Mouse (Mus musculus) hindbrain, embryonic 12.5 days (tissue): Measurements from ENCODE around the gene Smarcd1. TPM values are rescaled to one million over a fixed set of nuclear protein-coding genes. Genes with fewer than 3 reads are reported as not detected.
"Not testable (repeated sequence)": the region's sequence is repeated elsewhere in the genome, so short reads cannot be mapped to it uniquely, and the experiment has no call there.

Experiments
- ATAC-seq: fragments of 200-750 bp; cut with Nextera tagmentation; 2 replicates; pipeline ENCODE4 v1.8.0; 2017; ENCODE audit warnings: moderate TSS enrichment; ENCODE audit not compliant: low FRiP score
- H3K27ac ChIP-seq: fragments of 300-500 bp; sonication (generic); 2 replicates; pipeline ENCODE4 v1.5.1; 2016; ENCODE audit warnings: mild to moderate bottlenecking
- H3K27me3 ChIP-seq: fragments of 300-500 bp; sonication (generic); 2 replicates; pipeline ENCODE4 v1.6.1; 2016; ENCODE audit warnings: mild to moderate bottlenecking
- H3K36me3 ChIP-seq: fragments of 300-500 bp; sonication (generic); 2 replicates; pipeline ENCODE4 v1.6.1; 2016; ENCODE audit warnings: mild to moderate bottlenecking
- H3K4me1 ChIP-seq: fragments of 300-500 bp; sonication (generic); 2 replicates; pipeline ENCODE4 v1.6.1; 2016
- H3K4me2 ChIP-seq: fragments of 300-500 bp; sonication (generic); replicated peaks from 2 replicates; pipeline ENCODE4 v1.6.1; 2016; ENCODE audit warnings: mild to moderate bottlenecking
- H3K4me3 ChIP-seq: fragments of 300-500 bp; sonication (generic); 2 replicates; pipeline ENCODE4 v1.5.1; 2016; ENCODE audit warnings: mild to moderate bottlenecking
- H3K9ac ChIP-seq: fragments of 300-500 bp; sonication (generic); 2 replicates; pipeline ENCODE4 v1.6.1; 2016; ENCODE audit warnings: mild to moderate bottlenecking, moderate library complexity
- H3K9me3 ChIP-seq: fragments of 300-500 bp; sonication (generic); replicated peaks from 2 replicates; pipeline ENCODE4 v1.6.1; 2016; ENCODE audit warnings: mild to moderate bottlenecking
- WGBS: fragments of 180-500 bp; shearing (Covaris S2); methylation state at CpG from one replicate; pipeline ENCODE4 v1.1.7; 2016; 5-methylcytosine and 5-hydroxymethylcytosine counted together
- polyA plus RNA-seq: library from polyadenylated mRNA; unstranded; fragments of >200 nt; fragmentation: Nextera tagmentation; extraction: Ambion mirVana; gene quantifications from 2 replicates; pipeline ENCODE4 v1.2.1, GENCODE M21; 2016

Smarcd1 gene
- polyA plus RNA-seq, 1 experiment from 2014 or later, result 123 TPM

DNA sequence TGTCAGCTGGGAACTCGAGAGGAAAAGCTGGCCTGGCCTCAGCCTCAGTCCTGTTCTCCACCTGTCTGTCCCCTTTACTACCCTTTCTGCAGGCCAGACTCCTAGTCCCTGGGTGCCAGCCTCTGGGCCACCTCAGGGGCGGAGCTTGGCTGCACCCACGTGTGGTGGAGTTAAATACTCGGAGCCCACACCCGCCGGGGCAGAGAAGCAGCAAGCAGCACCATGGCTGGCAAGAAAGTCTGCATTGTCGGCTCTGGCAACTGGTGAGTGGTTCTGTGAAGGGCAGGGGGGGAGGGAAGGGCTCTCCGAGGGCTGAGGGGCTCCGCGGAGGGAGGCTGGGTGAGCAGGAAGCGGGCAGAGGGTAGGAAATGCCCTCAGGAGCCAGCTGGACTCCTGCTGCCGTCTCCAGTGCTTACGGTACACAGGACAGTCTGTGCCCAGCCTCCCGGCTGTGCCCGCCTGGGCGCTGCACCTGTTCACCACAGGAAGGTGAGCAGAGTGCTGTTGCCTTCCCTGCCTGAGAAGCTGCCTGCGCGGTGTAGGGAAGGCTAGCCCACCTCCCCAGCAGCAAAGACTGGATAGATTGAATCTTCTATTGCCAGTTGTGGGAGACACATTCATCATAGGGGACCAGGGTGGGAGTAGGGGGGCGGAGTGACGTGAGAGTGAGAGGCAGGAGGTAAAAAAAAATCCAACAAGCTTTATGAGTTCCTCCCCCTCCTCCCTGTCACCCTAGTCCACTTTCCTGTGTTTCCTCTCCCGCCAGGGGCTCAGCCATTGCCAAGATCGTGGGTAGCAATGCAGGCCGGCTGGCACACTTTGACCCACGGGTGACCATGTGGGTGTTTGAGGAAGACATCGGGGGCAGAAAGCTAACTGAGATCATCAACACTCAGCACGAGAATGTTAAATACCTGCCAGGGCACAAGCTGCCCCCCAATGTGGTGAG lies 15.7 kb downstream of the Smarcd1 start, which contains the start of gene Gpd1:
TSS of gene Gpd1 (plus strand) at position 130 of the 949 bp plus-strand sequence.
- peaks cover 72% of the 10 kb centered on the region for H3K36me3 ChIP-seq
- ATAC-seq, result no peak
- WGBS, result 69% methylated on average over 26 of the region's 26 CpGs
- no peak within 1 kb of the TSS; the same call in 1 of the 2 replicates for H3K9ac ChIP-seq
- H3K27ac ChIP-seq, result no peak within 1 kb of the TSS
- H3K27me3 ChIP-seq, result no peaks in the 10 kb centered on the region
- no peaks in the 10 kb centered on the region for H3K9me3 ChIP-seq
- H3K4me2 ChIP-seq, result no peak within 1 kb of the TSS
- no peak within 1 kb of the TSS for H3K4me3 ChIP-seq
- H3K4me1 ChIP-seq, result peaks cover 23% of the 10 kb centered on the region

DNA sequence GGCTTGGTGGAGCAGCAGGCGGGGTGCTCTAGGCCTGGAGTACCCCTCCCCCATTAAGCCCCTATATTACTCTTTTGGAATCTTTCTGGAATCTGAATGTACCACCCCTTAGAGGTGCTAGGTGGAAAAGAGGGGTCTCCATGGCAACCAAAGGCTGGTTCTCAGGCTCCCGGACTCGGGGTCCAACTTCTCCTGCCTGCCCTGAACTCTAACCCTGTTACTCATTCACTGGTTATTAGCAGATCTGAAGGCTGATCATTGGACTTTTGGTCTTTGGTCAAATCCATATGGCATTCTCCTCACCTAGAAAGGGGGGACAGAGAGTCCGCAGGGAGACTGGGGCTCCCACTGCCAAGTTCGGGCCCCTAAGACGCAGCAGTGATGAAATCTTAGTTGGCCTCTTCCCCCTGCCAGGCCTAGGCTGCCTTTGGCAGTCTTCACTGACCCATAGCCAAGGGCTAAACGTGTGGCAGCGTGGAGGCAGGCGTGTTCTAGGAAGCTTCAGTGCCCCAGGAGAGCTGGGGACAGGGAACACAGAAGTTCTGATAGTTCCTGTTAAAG lies 16.6 kb downstream of the Smarcd1 start:
- no peak for ATAC-seq
- Histone ChIP-seq H3K36me3 (peaks cover 68% of the 10 kb centered on the region), H3K4me3 (no peak overlapping the region), H3K9ac (no peak overlapping the region), H3K27me3 (no peaks in the 10 kb centered on the region), H3K9me3 (no peaks in the 10 kb centered on the region), H3K4me2 (no peak overlapping the region), H3K27ac (no peak overlapping the region), H3K4me1 (peaks cover 24% of the 10 kb centered on the region)
- WGBS, result 86% methylated on average over 9 of the region's 9 CpGs

DNA sequence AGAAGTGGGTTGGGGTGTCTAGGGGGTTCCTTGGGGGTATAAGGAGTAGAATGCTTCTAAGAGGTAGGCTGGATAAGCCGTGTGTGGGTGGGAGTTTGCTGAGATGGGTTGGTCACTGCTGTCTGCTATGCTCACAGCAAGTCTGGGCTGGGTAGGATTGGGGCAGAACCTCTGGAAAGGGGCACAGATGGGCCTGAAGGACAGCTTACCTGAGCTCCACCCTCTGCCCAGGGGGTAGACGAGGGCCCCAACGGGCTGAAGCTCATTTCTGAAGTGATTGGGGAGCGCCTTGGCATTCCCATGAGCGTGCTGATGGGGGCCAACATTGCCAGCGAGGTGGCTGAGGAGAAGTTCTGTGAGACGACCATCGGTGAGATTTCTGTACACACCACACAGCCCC lies 17.9 kb downstream of the Smarcd1 start:
- Histone ChIP-seq H3K9me3 (no peaks in the 10 kb centered on the region), H3K4me2 (no peak overlapping the region), H3K9ac (no peak overlapping the region), H3K36me3 (peaks cover 61% of the 10 kb centered on the region), H3K27me3 (no peaks in the 10 kb centered on the region), H3K4me3 (no peak overlapping the region), H3K27ac (no peak overlapping the region), H3K4me1 (peaks cover 31% of the 10 kb centered on the region)
- WGBS, result 83% methylated on average over 8 of the region's 8 CpGs
- no peak for ATAC-seq

DNA sequence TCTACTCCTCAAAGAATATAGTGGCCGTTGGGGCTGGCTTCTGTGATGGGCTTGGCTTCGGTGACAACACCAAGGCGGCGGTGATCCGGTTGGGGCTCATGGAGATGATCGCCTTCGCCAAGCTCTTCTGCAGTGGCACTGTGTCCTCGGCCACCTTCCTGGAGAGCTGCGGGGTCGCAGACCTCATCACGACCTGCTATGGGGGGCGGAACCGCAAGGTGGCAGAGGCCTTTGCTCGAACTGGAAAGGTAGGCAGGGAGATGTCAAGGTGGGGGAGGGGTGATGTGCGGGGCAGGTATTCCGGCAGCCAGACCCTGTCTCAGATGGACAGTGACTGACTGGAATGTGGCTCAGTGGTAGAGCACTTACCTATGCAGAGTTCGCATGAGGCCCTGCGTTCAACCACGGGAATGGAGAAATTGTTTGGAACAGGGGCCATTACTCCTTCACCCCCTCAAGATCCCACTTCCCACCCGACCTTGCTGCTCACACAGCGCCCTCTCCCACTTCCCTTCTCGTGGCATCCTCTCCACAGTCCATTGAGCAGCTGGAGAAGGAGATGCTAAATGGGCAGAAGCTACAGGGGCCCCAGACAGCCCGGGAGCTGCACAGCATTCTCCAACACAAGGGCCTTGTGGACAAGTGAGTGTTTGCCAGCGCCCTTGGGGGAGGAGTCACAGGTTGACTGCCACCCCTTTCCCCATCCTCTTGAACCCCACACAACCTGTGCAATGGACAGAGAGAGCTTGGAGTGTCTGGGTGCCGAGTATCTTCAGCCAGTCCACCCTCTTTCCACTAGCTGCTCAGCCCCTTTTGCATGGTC lies 20.2 kb downstream of the Smarcd1 start:
- Histone ChIP-seq H3K4me3 (no peak overlapping the region), H3K9ac (no peak overlapping the region), H3K27ac (no peak overlapping the region), H3K36me3 (peaks cover 48% of the 10 kb centered on the region), H3K9me3 (no peaks in the 10 kb centered on the region), H3K4me2 (no peak overlapping the region), H3K27me3 (no peaks in the 10 kb centered on the region), H3K4me1 (peaks cover 35% of the 10 kb centered on the region)
- ATAC-seq, result no peak
- 83% methylated on average over 25 of the region's 25 CpGs for WGBS

DNA sequence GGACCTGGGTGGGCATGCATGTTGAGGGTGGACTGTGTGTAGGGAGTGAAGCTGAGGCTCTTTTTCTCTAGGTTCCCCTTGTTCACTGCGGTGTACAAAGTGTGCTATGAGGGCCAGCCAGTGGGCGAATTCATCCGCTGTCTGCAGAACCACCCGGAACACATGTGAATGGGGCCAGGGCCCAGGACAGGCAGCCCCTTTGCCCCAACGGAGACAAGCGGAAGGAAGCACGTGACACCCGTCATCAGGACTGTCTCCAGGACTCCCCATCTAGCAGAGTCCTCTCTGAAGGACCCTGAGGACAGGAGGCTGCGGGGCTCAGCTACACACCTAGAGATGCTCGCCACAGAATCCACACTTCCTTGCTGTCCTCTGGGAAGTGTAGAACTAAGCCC lies 21.2 kb downstream of the Smarcd1 start:
- peak overlapping the region; percentile 6; the same call in 1 of the 2 replicates for H3K9ac ChIP-seq
- H3K4me3 ChIP-seq, result no peak overlapping the region
- no peak for ATAC-seq
- H3K4me2 ChIP-seq, result no peak overlapping the region
- no peaks in the 10 kb centered on the region for H3K27me3 ChIP-seq
- peak overlapping the region; percentile 78 for H3K27ac ChIP-seq
- H3K36me3 ChIP-seq, result peaks cover 50% of the 10 kb centered on the region
- H3K9me3 ChIP-seq, result no peaks in the 10 kb centered on the region
- peaks cover 30% of the 10 kb centered on the region for H3K4me1 ChIP-seq
- WGBS, result 47% methylated on average over 10 of the region's 10 CpGs

DNA sequence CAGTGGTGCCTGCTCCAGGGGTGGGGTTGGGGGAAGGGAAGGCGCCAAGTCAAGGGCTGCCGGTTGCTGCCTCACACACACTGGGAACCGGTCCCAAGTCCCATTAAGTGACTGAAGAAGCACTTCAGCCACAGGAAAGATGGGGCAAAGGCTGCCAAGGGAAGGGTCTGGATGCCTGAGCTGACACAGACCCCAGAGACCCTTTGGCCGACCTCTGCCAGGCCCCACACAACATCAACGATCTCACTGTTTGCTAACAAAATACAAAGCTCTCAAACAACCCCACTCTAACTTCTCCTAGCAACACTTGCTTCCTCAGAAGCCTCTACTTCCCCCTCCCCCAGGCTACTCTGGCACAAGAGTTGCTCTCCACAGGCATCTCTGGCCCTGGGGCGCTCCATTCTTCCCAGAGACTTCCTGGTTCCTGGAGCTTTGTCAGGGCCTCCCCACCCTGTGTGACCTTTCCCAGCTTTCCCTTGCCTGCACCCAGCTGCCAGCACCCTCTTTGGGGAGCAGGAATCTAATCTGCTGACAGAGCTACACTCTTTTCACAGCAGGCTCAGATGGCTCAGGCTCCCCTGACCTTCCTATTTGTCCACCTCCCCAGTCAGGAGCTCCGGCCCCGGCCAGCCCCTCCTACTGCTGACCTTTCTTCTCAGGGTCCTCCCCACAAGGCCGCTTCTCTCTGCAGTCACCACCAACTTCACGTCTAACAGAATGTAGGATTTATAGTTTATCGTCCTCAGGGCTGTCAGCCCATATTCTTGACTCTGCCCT lies 21.8 kb downstream of the Smarcd1 start:
- Histone ChIP-seq H3K9me3 (no peaks in the 10 kb centered on the region), H3K4me3 (no peak overlapping the region), H3K4me1 (peaks cover 30% of the 10 kb centered on the region), H3K4me2 (peak overlapping the region; percentile 73; the same call in 1 of the 2 replicates), H3K27me3 (no peaks in the 10 kb centered on the region), H3K36me3 (peaks cover 50% of the 10 kb centered on the region), H3K9ac (peak overlapping the region; percentile 38), H3K27ac (peak overlapping the region; percentile 78)
- no peak for ATAC-seq
- 12% methylated on average over 11 of the region's 11 CpGs for WGBS

DNA sequence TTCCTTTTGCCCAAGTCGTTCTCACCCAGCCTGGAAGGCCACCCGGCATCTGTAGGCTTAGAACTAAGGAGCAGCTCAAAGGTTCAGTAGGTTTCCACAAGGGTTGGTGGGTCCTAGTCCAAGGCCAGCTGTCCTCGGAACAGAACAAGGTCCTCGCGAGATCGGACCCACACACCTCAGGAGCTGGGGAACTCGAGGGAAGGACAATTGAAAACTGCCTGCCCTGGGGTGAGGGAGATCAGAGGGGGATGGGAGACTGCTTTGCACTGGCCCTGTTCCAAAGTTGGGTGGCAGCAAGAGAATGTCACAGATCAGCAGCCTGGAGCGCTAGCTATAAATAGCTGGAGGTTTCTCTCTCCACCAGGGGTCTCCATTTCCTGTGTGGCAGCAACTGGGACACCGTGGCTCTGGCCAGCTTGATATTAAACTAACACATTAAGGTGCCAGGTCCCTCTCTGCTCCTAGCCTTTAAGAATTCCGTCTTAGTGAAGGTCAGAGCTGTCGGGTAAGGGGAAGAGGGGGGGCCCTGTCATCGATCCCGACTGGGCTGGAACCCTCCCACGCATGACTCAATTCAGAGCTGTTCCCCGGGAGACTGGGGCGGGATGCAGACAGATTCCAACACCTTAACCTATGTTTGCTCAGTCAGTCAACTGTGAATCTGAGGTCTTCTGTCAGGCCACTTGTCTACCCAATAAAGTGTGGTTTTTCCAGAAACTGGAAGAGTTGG lies 22.5 kb downstream of the Smarcd1 start:
- H3K9ac ChIP-seq, result peak overlapping the region; percentile 44
- peak; percentile 32 for ATAC-seq
- peaks cover 30% of the 10 kb centered on the region for H3K4me1 ChIP-seq
- peak overlapping the region; percentile 91 for H3K4me3 ChIP-seq
- 9% methylated on average over 16 of the region's 16 CpGs for WGBS
- H3K36me3 ChIP-seq, result peaks cover 52% of the 10 kb centered on the region
- H3K27ac ChIP-seq, result peak overlapping the region; percentile 78
- H3K27me3 ChIP-seq, result no peaks in the 10 kb centered on the region
- peak overlapping the region; percentile 73 for H3K4me2 ChIP-seq
- H3K9me3 ChIP-seq, result 0 out of 2 replicates have a peak, but pooled peaks cover 4% of the 10 kb centered on the region

DNA sequence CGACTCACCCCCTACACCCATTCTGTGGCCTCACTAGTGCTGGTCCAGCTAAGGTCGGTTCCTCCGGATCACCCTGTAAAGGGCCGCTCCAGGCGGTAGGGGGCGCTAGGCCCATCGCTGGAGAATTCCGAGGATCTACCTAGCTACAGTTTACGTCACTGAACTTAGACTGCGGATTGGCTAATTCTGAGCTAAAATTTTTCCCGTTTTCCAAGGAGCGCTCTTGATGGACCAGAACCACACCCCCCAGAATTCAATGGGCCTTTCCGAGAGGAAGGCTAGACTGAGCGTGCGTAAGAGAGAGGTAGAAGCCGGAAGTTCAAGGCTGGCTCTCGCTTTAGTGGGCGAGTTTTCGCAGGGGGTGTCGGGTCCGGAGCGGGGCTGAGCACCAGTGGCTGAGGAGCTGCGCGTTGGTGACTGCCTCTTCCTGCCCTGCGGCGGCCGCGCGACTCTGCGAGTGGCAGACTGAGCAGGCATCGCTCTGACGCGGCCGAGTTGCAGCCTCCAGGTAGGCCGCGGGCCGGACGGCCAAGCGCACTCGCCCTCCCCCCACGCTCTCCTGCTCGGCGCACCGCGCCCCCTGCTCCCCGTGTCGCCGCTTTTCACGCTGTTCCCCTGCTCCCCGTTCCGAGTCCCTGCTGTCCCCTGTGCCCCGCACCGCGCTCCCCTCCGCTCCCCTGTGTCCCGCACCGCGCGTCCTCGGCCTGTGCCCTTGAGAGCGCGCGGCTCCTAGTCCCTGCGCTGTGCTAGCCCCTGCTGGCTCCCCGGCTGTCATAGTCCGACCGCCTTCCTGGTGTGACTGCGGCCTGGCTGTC lies 23.6 kb downstream of the Smarcd1 start, which contains the start of gene Cox14:
TSS of gene Cox14 (plus strand) at position 278 of the 815 bp plus-strand sequence.
- peak; percentile 95 for ATAC-seq
- peak within 1 kb of the TSS; percentile 91 for H3K4me3 ChIP-seq

DNA sequence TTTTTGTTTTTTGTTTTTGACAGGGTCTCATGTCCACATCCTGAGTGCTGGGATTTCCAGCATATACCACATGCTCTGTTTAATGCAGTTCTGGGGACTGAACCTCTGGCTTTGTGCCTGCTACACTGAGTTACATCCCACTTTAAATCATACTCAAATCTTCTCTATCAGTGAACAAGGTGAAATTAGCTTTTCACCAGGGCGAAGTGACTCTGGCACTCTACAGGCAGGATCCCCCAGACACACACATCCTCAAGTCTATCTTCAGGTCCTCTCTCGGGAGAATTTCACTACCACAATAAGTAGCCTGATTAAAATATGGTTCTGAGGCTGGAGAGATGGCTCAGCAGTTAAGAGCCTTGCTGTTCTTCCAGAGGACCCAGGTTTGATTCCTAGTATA lies 24.6 kb downstream of the Smarcd1 start:
- H3K27me3 ChIP-seq, result no peaks in the 10 kb centered on the region
- peak overlapping the region; percentile 73 for H3K4me2 ChIP-seq
- no peak for ATAC-seq
- peak overlapping the region; percentile 91 for H3K4me3 ChIP-seq
- peak overlapping the region; percentile 94; the same call in 1 of the 2 replicates for H3K27ac ChIP-seq
- 85% methylated on average over 2 of the region's 2 CpGs for WGBS
- H3K36me3 ChIP-seq, result peaks cover 37% of the 10 kb centered on the region
- 0 out of 2 replicates have a peak, but pooled peaks cover 4% of the 10 kb centered on the region for H3K9me3 ChIP-seq
- H3K4me1 ChIP-seq, result peaks cover 30% of the 10 kb centered on the region
- peak overlapping the region; percentile 96 for H3K9ac ChIP-seq

More for the DNA sequence above, 23.6 kb downstream of the Smarcd1 start, which contains the start of gene Cox14:
- Histone ChIP-seq H3K4me1 (peaks cover 30% of the 10 kb centered on the region), H3K36me3 (peaks cover 44% of the 10 kb centered on the region), H3K4me2 (peak within 1 kb of the TSS; percentile 73), H3K27ac (peak within 1 kb of the TSS; percentile 94), H3K27me3 (no peaks in the 10 kb centered on the region), H3K9me3 (0 out of 2 replicates have a peak, but pooled peaks cover 4% of the 10 kb centered on the region), H3K9ac (peak within 1 kb of the TSS; percentile 96)
- WGBS, result under 1% methylated on average over 56 of the region's 68 CpGs

DNA sequence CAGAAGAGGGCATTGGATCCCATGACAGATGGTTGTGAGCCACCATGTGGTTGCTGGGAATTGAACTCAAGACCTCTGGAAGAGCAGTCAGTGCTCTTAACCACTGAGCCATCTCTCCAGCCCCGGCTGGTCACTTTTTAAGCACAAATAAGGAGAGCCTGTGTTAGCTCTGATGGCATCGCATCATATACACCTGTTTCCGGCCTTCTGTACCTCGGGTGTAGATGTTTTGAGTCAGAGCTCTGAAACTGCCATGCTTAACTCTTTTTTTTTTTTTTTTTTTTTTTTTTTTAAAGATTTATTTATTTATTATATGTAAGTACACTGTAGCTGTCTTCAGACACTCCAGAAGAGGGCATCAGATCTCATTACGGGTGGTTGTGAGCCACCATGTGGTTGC lies 25.1 kb downstream of the Smarcd1 start:
- not testable (repeated sequence) for H3K27me3 ChIP-seq, H3K9ac ChIP-seq, H3K27ac ChIP-seq, ATAC-seq, H3K4me2 ChIP-seq, H3K4me3 ChIP-seq, H3K9me3 ChIP-seq
- Histone ChIP-seq H3K36me3 (peaks cover 36% of the 10 kb centered on the region), H3K4me1 (peaks cover 30% of the 10 kb centered on the region)
- WGBS, result 97% methylated on average over 5 of the region's 5 CpGs
